Mouse (Mus musculus) myocyte (in vitro differentiated cells): Measurements from ENCODE around the gene Lmo2.

Experiments used
- CEBPB ChIP-seq: IDR thresholded peaks from 2 replicates; pipeline ENCODE4 v1.6.1; 2011; ENCODE audit warnings: mild to moderate bottlenecking, moderate library complexity; ENCODE audit not compliant: poor library complexity, insufficient read depth, severe bottlenecking
- E2F4 ChIP-seq: IDR thresholded peaks from one replicate; pipeline ENCODE4 v1.6.1; 2011; ENCODE audit warnings: mild to moderate bottlenecking, control low read depth, moderate library complexity; ENCODE audit not compliant: insufficient read depth
- MAX ChIP-seq: IDR thresholded peaks from one replicate; pipeline ENCODE4 v1.6.1; 2011; ENCODE audit warnings: low read depth, mild to moderate bottlenecking, control low read depth
- POLR2A ChIP-seq: IDR thresholded peaks from one replicate; pipeline ENCODE4 v1.6.1; 2011; ENCODE audit warnings: low read depth, mild to moderate bottlenecking, control low read depth, moderate library complexity; ENCODE audit not compliant: insufficient read length
- POLR2AphosphoS2 ChIP-seq: IDR thresholded peaks from one replicate; pipeline ENCODE4 v1.6.1; 2011; ENCODE audit warnings: low read depth, control low read depth; ENCODE audit not compliant: insufficient read length
- USF1 ChIP-seq: IDR thresholded peaks from one replicate; pipeline ENCODE4 v1.6.1; 2011; ENCODE audit warnings: low read depth, mild to moderate bottlenecking, control low read depth, moderate library complexity

DNA sequence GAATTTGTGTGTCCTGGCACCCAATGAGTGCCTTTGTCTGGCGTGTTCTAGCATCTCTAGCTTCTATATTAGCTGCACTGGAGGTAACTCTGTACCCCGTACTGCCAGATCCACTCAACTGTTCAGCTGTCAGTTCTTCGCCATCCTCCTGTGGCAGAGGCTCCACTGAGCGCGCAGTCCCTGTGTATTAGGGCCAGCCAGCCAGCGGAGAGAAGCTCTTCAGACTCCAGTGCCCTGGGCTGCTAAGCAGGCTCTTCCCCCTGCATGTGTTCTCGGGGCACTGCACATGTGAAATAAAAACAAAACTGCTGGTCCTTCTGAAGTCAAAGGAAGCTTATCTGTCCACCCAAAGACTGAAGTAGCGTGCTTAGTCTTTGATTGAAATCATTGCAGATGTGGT is 19.4 kb downstream of the Lmo2 start:
- no peak for TF ChIP-seq E2F4
- no peak for TF ChIP-seq CEBPB
- no peak for TF ChIP-seq POLR2A
- no peak for TF ChIP-seq USF1
- TF ChIP-seq MAX = no peak
- no peak for TF ChIP-seq POLR2AphosphoS2
